ENCODE assay signal across 8 mouse cellular contexts in genomic region chr11:97799146-97799993, GRCm38 (mm10). TPM values are rescaled to one million over a fixed set of nuclear protein-coding genes. Genes with fewer than 3 reads are reported as not detected.
DNase-seq lines count a peak whose midpoint lies in the region; ATAC-seq and TF ChIP-seq lines count a peak whose summit lies in the region.

No protein-coding gene starts in this region.

- no peaks in the 10 kb centered on the region for H3K9me3 ChIP-seq in CH12.LX (replicated peaks; ENCODE audit: low read length)
- H3K9me3 ChIP-seq in forebrain, embryonic 13.5 days (replicated peaks): no peaks in the 10 kb centered on the region
- no peaks in the 10 kb centered on the region for H3K9me3 ChIP-seq in liver, embryonic 16.5 days (replicated peaks; ENCODE audit: control insufficient read depth, low read length)
- no peaks in the 10 kb centered on the region for H3K9me3 ChIP-seq in neural tube, embryonic 12.5 days
- no peaks in the 10 kb centered on the region for H3K9me3 ChIP-seq in stomach, postnatal 0 days (ENCODE audit: control insufficient read depth, low read length)

- DNase-seq in CH12.LX (ENCODE audit: extremely low read depth): peak; percentile 79
- DNase-seq in heart, postnatal 10 days: peak; percentile 89
- peak; percentile 86 to 92 for DNase-seq in kidney, postnatal 4 days
- DNase-seq in stomach, postnatal 0 days (ENCODE audit: low spot score): peak; percentile 90

- under 1% methylated on average over 70 of the region's 71 CpGs for WGBS in forebrain, embryonic 13.5 days
- under 1% methylated on average over 71 of the region's 71 CpGs for WGBS in liver, embryonic 16.5 days (ENCODE audit: insufficient replicate concordance)
- WGBS in neural tube, embryonic 12.5 days: under 1% methylated on average over 71 of the region's 71 CpGs
- 0% methylated on average over 68 of the region's 71 CpGs for WGBS in stomach, postnatal 0 days

- H3K27me3 ChIP-seq in CH12.LX (replicated peaks): no peaks in the 10 kb centered on the region
- H3K27me3 ChIP-seq in forebrain, embryonic 13.5 days: no peaks in the 10 kb centered on the region
- peaks cover 2% of the 10 kb centered on the region; the same call in 1 of the 2 replicates for H3K27me3 ChIP-seq in liver, embryonic 16.5 days (ENCODE audit: control insufficient read depth, insufficient read depth, low read depth, low read length)
- no peaks in the 10 kb centered on the region for H3K27me3 ChIP-seq in neural tube, embryonic 12.5 days (replicated peaks)
- H3K27me3 ChIP-seq in stomach, postnatal 0 days (ENCODE audit: control insufficient read depth, insufficient read depth, low read length): no peaks in the 10 kb centered on the region

- H3K36me3 ChIP-seq in CH12.LX (replicated peaks in 1 of 2; ENCODE audit: control insufficient read depth in 1 of 2, insufficient read depth in 1 of 2, low read length in 1 of 2): peaks cover 0 to 5% of the 10 kb centered on the region in 2 experiments
- H3K36me3 ChIP-seq in forebrain, embryonic 13.5 days (ENCODE audit: poor library complexity, severe bottlenecking): no peaks in the 10 kb centered on the region
- H3K36me3 ChIP-seq in liver, embryonic 16.5 days (ENCODE audit: control insufficient read depth, insufficient read depth): no peaks in the 10 kb centered on the region
- no peaks in the 10 kb centered on the region for H3K36me3 ChIP-seq in neural tube, embryonic 12.5 days
- no peaks in the 10 kb centered on the region for H3K36me3 ChIP-seq in stomach, postnatal 0 days (ENCODE audit: control insufficient read depth, insufficient read depth, low read length)

- peak overlapping the region; percentile 79 to 90 (median 90) for H3K4me3 ChIP-seq in CH12.LX (replicated peaks in 1 of 3; ENCODE audit: low read depth in 2 of 3, low read length in 2 of 3, poor library complexity in 1 of 3)
- H3K4me3 ChIP-seq in forebrain, embryonic 13.5 days: peak overlapping the region; percentile 94
- peak overlapping the region; percentile 77 for H3K4me3 ChIP-seq in liver, embryonic 16.5 days (ENCODE audit: low read depth, low read length)
- H3K4me3 ChIP-seq in neural tube, embryonic 12.5 days: peak overlapping the region; percentile 81
- H3K4me3 ChIP-seq in stomach, postnatal 0 days (ENCODE audit: low read depth, low read length): peak overlapping the region; percentile 90

- in situ Hi-C loops in CH12.LX (cut with MboI; ENCODE audit: low pct_ligation_motif_present, low pct_unique_long_range_greater_than_20kb, low sequenced_read_pairs): loop anchor here (5.0 kb wide), 3 partner anchors 43 to 188 kb away; partner anchors contain the start of genes B230217C12Rik, Fbxo47 and Plxdc1

- peak; percentile 65; the same call in 1 of the 2 replicates for ATAC-seq in cerebellum, adult (ENCODE audit: insufficient number of reproducible peaks, low FRiP score, low TSS enrichment)
- peak; percentile 83 for ATAC-seq in forebrain, embryonic 13.5 days
- peak; percentile 80 for ATAC-seq in liver, embryonic 16.5 days (ENCODE audit: low read depth)
- ATAC-seq in neural tube, embryonic 12.5 days (ENCODE audit: low FRiP score, low read depth): peak; percentile 79
- peak; percentile 66 for ATAC-seq in stomach, postnatal 0 days (ENCODE audit: low FRiP score, low TSS enrichment)

- peaks cover 14 to 49% of the 10 kb centered on the region in 2 experiments for H3K4me1 ChIP-seq in CH12.LX (ENCODE audit: control insufficient read depth in 1 of 2, insufficient read depth in 2 of 2)
- H3K4me1 ChIP-seq in forebrain, embryonic 13.5 days: peaks cover 32% of the 10 kb centered on the region
- peaks cover 9% of the 10 kb centered on the region for H3K4me1 ChIP-seq in liver, embryonic 16.5 days (ENCODE audit: control insufficient read depth, low read depth, low read length)
- peaks cover 30% of the 10 kb centered on the region for H3K4me1 ChIP-seq in neural tube, embryonic 12.5 days
- peaks cover 6% of the 10 kb centered on the region; the same call in 1 of the 2 replicates for H3K4me1 ChIP-seq in stomach, postnatal 0 days (replicated peaks; ENCODE audit: control insufficient read depth, insufficient read depth)

- intact Hi-C loops in heart, postnatal 10 days (cut with DNase I): loop anchor here (2.0 to 5.0 kb wide), 2 partner anchors 85 to 188 kb away; partner anchors contain the start of genes Fbxo47 and Plxdc1

- no peak for TF ChIP-seq CTCF in CH12.LX (conservative IDR thresholded peaks at IDR 0.05 in 1 of 2, IDR thresholded peaks at IDR 0.05 in 1 of 2; ENCODE audit: low read depth in 2 of 2, low read length in 2 of 2)
- no peak for TF ChIP-seq CTCF in stomach, postnatal 0 days (IDR thresholded peaks at IDR 0.05; ENCODE audit: low read depth)

- TF ChIP-seq RAD21 in CH12.LX (IDR thresholded peaks at IDR 0.05; ENCODE audit: low read depth, low read length): no peak

- peak overlapping the region; percentile 46 for H3K4me2 ChIP-seq in CH12.LX (ENCODE audit: insufficient read depth, low read depth, poor library complexity, severe bottlenecking)
- peak overlapping the region; percentile 66 for H3K4me2 ChIP-seq in forebrain, embryonic 13.5 days
- H3K4me2 ChIP-seq in liver, embryonic 16.5 days (ENCODE audit: low read depth, low read length): peak overlapping the region; percentile 89
- H3K4me2 ChIP-seq in neural tube, embryonic 12.5 days (replicated peaks): peak overlapping the region; percentile 84
- H3K4me2 ChIP-seq in stomach, postnatal 0 days (replicated peaks; ENCODE audit: low read depth): peak overlapping the region; percentile 74

- H3K27ac ChIP-seq in CH12.LX (ENCODE audit: insufficient read depth, low read depth): peak overlapping the region; percentile 83
- H3K27ac ChIP-seq in forebrain, embryonic 13.5 days: peak overlapping the region; percentile 97
- peak overlapping the region; percentile 86 for H3K27ac ChIP-seq in liver, embryonic 16.5 days (ENCODE audit: low read length)
- H3K27ac ChIP-seq in neural tube, embryonic 12.5 days: peak overlapping the region; percentile 88
- H3K27ac ChIP-seq in stomach, postnatal 0 days (replicated peaks): peak overlapping the region; percentile 98

- H3K79me2 ChIP-seq in CH12.LX (replicated peaks; ENCODE audit: control insufficient read depth, extremely low read depth, insufficient read depth, poor library complexity, severe bottlenecking): no peaks in the 10 kb centered on the region

- dilution Hi-C loops in CH12.LX (cut with MboI; ENCODE audit: extremely low pct_ligation_motif_present, extremely low pct_unique_long_range_greater_than_20kb, low sequenced_read_pairs): no loop called here

- no peak for TF ChIP-seq EP300 in CH12.LX (IDR thresholded peaks at IDR 0.05; ENCODE audit: low read length)
- TF ChIP-seq EP300 in stomach, postnatal 0 days (optimal IDR thresholded peaks at IDR 0.05): no peak

- H3K9ac ChIP-seq in CH12.LX (ENCODE audit: insufficient read depth, low read depth): peak overlapping the region; percentile 83
- H3K9ac ChIP-seq in forebrain, embryonic 13.5 days: peak overlapping the region; percentile 98
- H3K9ac ChIP-seq in liver, embryonic 16.5 days (ENCODE audit: low read depth, low read length): peak overlapping the region; percentile 74
- H3K9ac ChIP-seq in neural tube, embryonic 12.5 days: peak overlapping the region; percentile 81
- peak overlapping the region; percentile 90 for H3K9ac ChIP-seq in stomach, postnatal 0 days (ENCODE audit: low read length)

- TF ChIP-seq POLR2A in CH12.LX (IDR thresholded peaks at IDR 0.05; ENCODE audit: low read depth, low read length): peak; percentile 71

RNA-seq across cellular contexts. Expression of gene Lasp1, which starts 0.6 kb away (rescaled TPM):
- total RNA-seq in CH12.LX (2012; rRNA removed): 16.8 and 18.6 TPM in 2 replicates
- total RNA-seq in CH12.LX (2014; rRNA removed): 12.3 and 12.5 TPM in 2 replicates
- polyA plus RNA-seq in CH12.LX (2012; ENCODE audit: insufficient read length, low read depth): 45.1 and 45.4 TPM in 2 replicates
- polyA plus RNA-seq in forebrain, embryonic 13.5 days (2015; fragmentation: Nextera tagmentation; extraction: Ambion mirVana): 95.3 and 109 TPM in 2 replicates
- total RNA-seq in heart, postnatal 10 days (2021): 10 to 100 TPM; 74.9 to 76.4 TPM
- 32.3 and 38.3 TPM in 2 replicates for polyA plus RNA-seq in liver, embryonic 16.5 days (2015; fragmentation: Nextera tagmentation; extraction: Ambion mirVana)
- 103 and 105 TPM in 2 replicates for polyA plus RNA-seq in neural tube, embryonic 12.5 days (2016; fragmentation: Nextera tagmentation; extraction: Ambion mirVana)
- polyA plus RNA-seq in stomach, postnatal 0 days (2015; fragmentation: Nextera tagmentation; extraction: Ambion mirVana): 84.0 and 90.1 TPM in 2 replicates

RNA-seq across cellular contexts. Expression of gene Rpl23, which starts 17.1 kb away (rescaled TPM):
- 2,073 and 2,338 TPM in 2 replicates for total RNA-seq in CH12.LX (2012; rRNA removed)
- 1,878 and 2,226 TPM in 2 replicates for total RNA-seq in CH12.LX (2014; rRNA removed)
- 1,387 and 2,564 TPM in 2 replicates for polyA plus RNA-seq in CH12.LX (2012; ENCODE audit: insufficient read length, low read depth)
- polyA plus RNA-seq in forebrain, embryonic 13.5 days (2015; fragmentation: Nextera tagmentation; extraction: Ambion mirVana): 386 and 461 TPM in 2 replicates
- total RNA-seq in heart, postnatal 10 days (2021): 100 to 1,000 TPM; 677 to 703 TPM
- polyA plus RNA-seq in liver, embryonic 16.5 days (2015; fragmentation: Nextera tagmentation; extraction: Ambion mirVana): 232 and 261 TPM in 2 replicates
- polyA plus RNA-seq in neural tube, embryonic 12.5 days (2016; fragmentation: Nextera tagmentation; extraction: Ambion mirVana): 369 and 383 TPM in 2 replicates
- polyA plus RNA-seq in stomach, postnatal 0 days (2015; fragmentation: Nextera tagmentation; extraction: Ambion mirVana): 585 and 586 TPM in 2 replicates

RNA-seq across cellular contexts. Expression of gene 1700001P01Rik, which starts 23.7 kb away (rescaled TPM):
- total RNA-seq in CH12.LX (2012; rRNA removed) (0.47 and 0.50 TPM in 2 replicates), CH12.LX (2014; rRNA removed) (not detected in 2 replicates)
- 0.41 TPM in 1 of 2 replicates, not detected in the other for polyA plus RNA-seq in CH12.LX (2012; ENCODE audit: insufficient read length, low read depth)
- 0.62 and 0.76 TPM in 2 replicates for polyA plus RNA-seq in forebrain, embryonic 13.5 days (2015; fragmentation: Nextera tagmentation; extraction: Ambion mirVana)
- total RNA-seq in heart, postnatal 10 days (2021): not detected
- polyA plus RNA-seq in liver, embryonic 16.5 days (2015; fragmentation: Nextera tagmentation; extraction: Ambion mirVana): not detected in 2 replicates
- polyA plus RNA-seq in neural tube, embryonic 12.5 days (2016; fragmentation: Nextera tagmentation; extraction: Ambion mirVana): 0.56 and 0.70 TPM in 2 replicates
- not detected in 2 replicates for polyA plus RNA-seq in stomach, postnatal 0 days (2015; fragmentation: Nextera tagmentation; extraction: Ambion mirVana)

RNA-seq across cellular contexts. Expression of gene Cwc25, which starts 33.0 kb away (rescaled TPM):
- total RNA-seq in CH12.LX (2012; rRNA removed): 16.7 and 17.3 TPM in 2 replicates
- total RNA-seq in CH12.LX (2014; rRNA removed): 19.3 and 19.6 TPM in 2 replicates
- polyA plus RNA-seq in CH12.LX (2012; ENCODE audit: insufficient read length, low read depth): 21.5 and 21.7 TPM in 2 replicates
- polyA plus RNA-seq in forebrain, embryonic 13.5 days (2015; fragmentation: Nextera tagmentation; extraction: Ambion mirVana): 18.0 and 20.1 TPM in 2 replicates
- 10 to 100 TPM; 10.8 to 11.8 TPM for total RNA-seq in heart, postnatal 10 days (2021)
- 5.4 and 6.0 TPM in 2 replicates for polyA plus RNA-seq in liver, embryonic 16.5 days (2015; fragmentation: Nextera tagmentation; extraction: Ambion mirVana)
- 21.1 and 23.4 TPM in 2 replicates for polyA plus RNA-seq in neural tube, embryonic 12.5 days (2016; fragmentation: Nextera tagmentation; extraction: Ambion mirVana)
- polyA plus RNA-seq in stomach, postnatal 0 days (2015; fragmentation: Nextera tagmentation; extraction: Ambion mirVana): 9.0 TPM in 2 replicates

RNA-seq across cellular contexts. Expression of gene B230217C12Rik, which starts 41.2 kb away (rescaled TPM):
- total RNA-seq in CH12.LX (2012; rRNA removed) (4.6 and 4.9 TPM in 2 replicates), CH12.LX (2014; rRNA removed) (13.7 and 14.0 TPM in 2 replicates)
- 11.9 and 12.4 TPM in 2 replicates for polyA plus RNA-seq in CH12.LX (2012; ENCODE audit: insufficient read length, low read depth)
- 17.4 and 18.7 TPM in 2 replicates for polyA plus RNA-seq in forebrain, embryonic 13.5 days (2015; fragmentation: Nextera tagmentation; extraction: Ambion mirVana)
- 1 to 10 TPM in 1 of 2 experiments, under 1 TPM in 1; 0.84 to 1.0 TPM for total RNA-seq in heart, postnatal 10 days (2021)
- 0.19 and 0.36 TPM in 2 replicates for polyA plus RNA-seq in liver, embryonic 16.5 days (2015; fragmentation: Nextera tagmentation; extraction: Ambion mirVana)
- polyA plus RNA-seq in neural tube, embryonic 12.5 days (2016; fragmentation: Nextera tagmentation; extraction: Ambion mirVana): 12.9 and 15.8 TPM in 2 replicates
- 1.1 and 1.9 TPM in 2 replicates for polyA plus RNA-seq in stomach, postnatal 0 days (2015; fragmentation: Nextera tagmentation; extraction: Ambion mirVana)

Comparison
In these comparisons a context has a peak if more than half of its experiments do, and no peak if none do; other contexts are left out.
1. Peak in every context shown above with its lines: DNase-seq, ATAC-seq, H3K4me3 ChIP-seq and H3K27ac ChIP-seq.